Mouse (Mus musculus): Measurements from ENCODE around the gene Srsf9. TPM values are rescaled to one million over a fixed set of nuclear protein-coding genes. Genes with fewer than 3 reads are reported as not detected.

Gene Srsf9
- 255 and 263 TPM in 2 replicates for polyA plus RNA-seq (2015; fragmentation: Nextera tagmentation; extraction: Ambion mirVana)

- peak; percentile 94 for ATAC-seq
- Histone ChIP-seq H3K4me3 (peak within 1 kb of the TSS; percentile 79), H3K27me3 (no peaks in the 10 kb centered on the region), H3K4me2 (peak within 1 kb of the TSS; percentile 91), H3K27ac (peak within 1 kb of the TSS; percentile 83), H3K4me1 (peaks cover 24% of the 10 kb centered on the region), H3K9ac (peak within 1 kb of the TSS; percentile 93), H3K9me3 (replicated peaks) (no peaks in the 10 kb centered on the region), H3K36me3 (ENCODE audit: poor library complexity, severe bottlenecking) (peaks cover 27% of the 10 kb centered on the region)
- under 1% methylated on average over 63 of the region's 97 CpGs for WGBS
These were observed at the start of gene Srsf9 for GRCm38 (mm10) chr5:115326875-115327609. Gene Srsf9 (plus strand): TSS chr5:115327177.

GRCm38 (mm10) chr5:115278053-115278452 is 48.9 kb upstream of the Srsf9 start:
- ATAC-seq: no peak
- no peak overlapping the region for H3K9ac ChIP-seq

GRCm38 (mm10) chr5:115278785-115279184 is 48.2 kb upstream of the Srsf9 start:
- Histone ChIP-seq H3K9ac (no peak overlapping the region), H3K4me1 (peaks cover 6% of the 10 kb centered on the region), H3K9me3 (replicated peaks) (no peaks in the 10 kb centered on the region; the same call in 1 of the 2 replicates), H3K4me3 (no peak overlapping the region), H3K36me3 (ENCODE audit: poor library complexity, severe bottlenecking) (peaks cover 11% of the 10 kb centered on the region), H3K27me3 (no peaks in the 10 kb centered on the region), H3K27ac (no peak overlapping the region), H3K4me2 (no peak overlapping the region)
- ATAC-seq: 0 out of 2 replicates have a peak, but pooled peaks have one; percentile 6
- 64% methylated on average over 2 of the region's 2 CpGs for WGBS

More at GRCm38 (mm10) chr5:115278053-115278452, 48.9 kb upstream of the Srsf9 start:
- WGBS: 97% methylated on average over 1 of the region's 1 CpGs
- Histone ChIP-seq H3K4me2 (no peak overlapping the region), H3K27ac (no peak overlapping the region), H3K36me3 (ENCODE audit: poor library complexity, severe bottlenecking) (0 out of 2 replicates have a peak, but pooled peaks cover 3% of the 10 kb centered on the region), H3K9me3 (replicated peaks) (no peaks in the 10 kb centered on the region; the same call in 1 of the 2 replicates), H3K4me1 (peaks cover 11% of the 10 kb centered on the region), H3K27me3 (no peaks in the 10 kb centered on the region), H3K4me3 (no peak overlapping the region)

GRCm38 (mm10) chr5:115279226-115280049 is 47.5 kb upstream of the Srsf9 start, which contains the start of gene Coq5:
Gene Coq5 (plus strand): TSS chr5:115279666.
- Histone ChIP-seq H3K4me1 (peaks cover 6% of the 10 kb centered on the region), H3K27ac (0 out of 2 replicates have a peak within 1 kb of the TSS, but pooled peaks have one; percentile 31), H3K9ac (peak within 1 kb of the TSS; percentile 89), H3K4me3 (peak within 1 kb of the TSS; percentile 97), H3K9me3 (replicated peaks) (no peaks in the 10 kb centered on the region; the same call in 1 of the 2 replicates), H3K27me3 (no peaks in the 10 kb centered on the region), H3K4me2 (peak within 1 kb of the TSS; percentile 97), H3K36me3 (ENCODE audit: poor library complexity, severe bottlenecking) (peaks cover 17% of the 10 kb centered on the region)
- peak; percentile 82 for ATAC-seq
- WGBS: 4% methylated on average over 44 of the region's 45 CpGs

GRCm38 (mm10) chr5:115280050-115280687 is 46.8 kb upstream of the Srsf9 start:
- no peaks in the 10 kb centered on the region for H3K27me3 ChIP-seq
- H3K9ac ChIP-seq: peak overlapping the region; percentile 89
- WGBS: 10% methylated on average over 17 of the region's 17 CpGs
- H3K4me1 ChIP-seq: peaks cover 6% of the 10 kb centered on the region
- H3K27ac ChIP-seq: 0 out of 2 replicates have a peak overlapping the region, but pooled peaks have one; percentile 31
- H3K9me3 ChIP-seq (replicated peaks): no peaks in the 10 kb centered on the region; the same call in 1 of the 2 replicates
- 0 out of 2 replicates have a peak, but pooled peaks have one; percentile 10 for ATAC-seq
- H3K4me2 ChIP-seq: peak overlapping the region; percentile 97
- peaks cover 22% of the 10 kb centered on the region for H3K36me3 ChIP-seq (ENCODE audit: poor library complexity, severe bottlenecking)
- H3K4me3 ChIP-seq: peak overlapping the region; percentile 97

GRCm38 (mm10) chr5:115284735-115285134 is 42.2 kb upstream of the Srsf9 start:
- H3K9me3 ChIP-seq (replicated peaks): no peaks in the 10 kb centered on the region
- WGBS: 88% methylated on average over 3 of the region's 3 CpGs
- H3K27ac ChIP-seq: no peak overlapping the region
- H3K36me3 ChIP-seq (ENCODE audit: poor library complexity, severe bottlenecking): peaks cover 49% of the 10 kb centered on the region
- ATAC-seq: no peak
- no peak overlapping the region for H3K9ac ChIP-seq
- no peaks in the 10 kb centered on the region for H3K27me3 ChIP-seq
- peaks cover 6% of the 10 kb centered on the region for H3K4me1 ChIP-seq
- no peak overlapping the region for H3K4me3 ChIP-seq
- H3K4me2 ChIP-seq: no peak overlapping the region

- H3K4me3 ChIP-seq: no peak overlapping the region
- peaks cover 95% of the 10 kb centered on the region for H3K36me3 ChIP-seq (ENCODE audit: poor library complexity, severe bottlenecking)
- H3K9ac ChIP-seq: no peak overlapping the region
- no peaks in the 10 kb centered on the region for H3K9me3 ChIP-seq (replicated peaks)
- WGBS: 92% methylated on average over 8 of the region's 8 CpGs
- H3K27me3 ChIP-seq: no peaks in the 10 kb centered on the region
- no peak overlapping the region for H3K4me2 ChIP-seq
- H3K27ac ChIP-seq: no peak overlapping the region
- no peak for ATAC-seq
- H3K4me1 ChIP-seq: peaks cover 20% of the 10 kb centered on the region
These were observed 32.8 kb upstream of the Srsf9 start for GRCm38 (mm10) chr5:115294173-115294572.

- 92% methylated on average over 10 of the region's 10 CpGs for WGBS
These were observed 30.6 kb upstream of the Srsf9 start for GRCm38 (mm10) chr5:115296347-115296746.

GRCm38 (mm10) chr5:115300035-115300744 is 26.8 kb upstream of the Srsf9 start:
- H3K9ac ChIP-seq: peak overlapping the region; percentile 82
- no peaks in the 10 kb centered on the region for H3K9me3 ChIP-seq (replicated peaks)
- H3K4me1 ChIP-seq: peaks cover 32% of the 10 kb centered on the region
- peaks cover 41% of the 10 kb centered on the region for H3K36me3 ChIP-seq (ENCODE audit: poor library complexity, severe bottlenecking)
- peak overlapping the region; percentile 83 for H3K4me2 ChIP-seq
- under 1% methylated on average over 46 of the region's 46 CpGs for WGBS
- no peaks in the 10 kb centered on the region for H3K27me3 ChIP-seq
- peak overlapping the region; percentile 90 for H3K27ac ChIP-seq
- peak overlapping the region; percentile 62 for H3K4me3 ChIP-seq
- no peak; the same call in none of the 2 replicates for ATAC-seq

More at GRCm38 (mm10) chr5:115296347-115296746, 30.6 kb upstream of the Srsf9 start:
- H3K36me3 ChIP-seq (ENCODE audit: poor library complexity, severe bottlenecking): peaks cover 76% of the 10 kb centered on the region
- no peak for ATAC-seq
- no peak overlapping the region for H3K27ac ChIP-seq
- no peak overlapping the region for H3K9ac ChIP-seq
- peaks cover 27% of the 10 kb centered on the region for H3K4me1 ChIP-seq
- no peak overlapping the region for H3K4me2 ChIP-seq
- H3K4me3 ChIP-seq: no peak overlapping the region
- no peaks in the 10 kb centered on the region for H3K9me3 ChIP-seq (replicated peaks)
- H3K27me3 ChIP-seq: no peaks in the 10 kb centered on the region

GRCm38 (mm10) chr5:115300792-115301614 is 26.0 kb upstream of the Srsf9 start, which contains the start of gene Dynll1:
Gene Dynll1 (minus strand): TSS chr5:115300999.
- Histone ChIP-seq H3K36me3 (ENCODE audit: poor library complexity, severe bottlenecking) (peaks cover 33% of the 10 kb centered on the region), H3K9me3 (replicated peaks) (no peaks in the 10 kb centered on the region), H3K9ac (peak within 1 kb of the TSS; percentile 82), H3K27me3 (no peaks in the 10 kb centered on the region), H3K27ac (peak within 1 kb of the TSS; percentile 90), H3K4me3 (peak within 1 kb of the TSS; percentile 62), H3K4me2 (peak within 1 kb of the TSS; percentile 83), H3K4me1 (peaks cover 32% of the 10 kb centered on the region)
- peak; percentile 98 for ATAC-seq
- under 1% methylated on average over 54 of the region's 66 CpGs for WGBS

Measured in forebrain, embryonic 13.5 days (tissue).